Mouse (Mus musculus) splenic B cell, adult 2 months (primary cell): Measurements from ENCODE around the gene Cdh5.
"Not testable (repeated sequence)": the region's sequence is repeated elsewhere in the genome, so short reads cannot be mapped to it uniquely, and the experiment has no call there.

Experiments used
- DNase-seq: peaks from one replicate; pipeline ENCODE4 v3.0.0-alpha.2; 2011; ENCODE audit warnings: low read depth, low spot score
- H3K27me3 ChIP-seq: 2 replicates; pipeline ENCODE4 v1.6.1; 2012; ENCODE audit warnings: mild to moderate bottlenecking, low read length, moderate library complexity, mixed read lengths; ENCODE audit not compliant: control insufficient read depth, poor library complexity, insufficient read depth, severe bottlenecking
- H3K36me3 ChIP-seq: 2 replicates; pipeline ENCODE4 v1.6.1; 2012; ENCODE audit warnings: mild to moderate bottlenecking, low read length, moderate library complexity, mixed read lengths; ENCODE audit not compliant: control insufficient read depth, poor library complexity, insufficient read depth, severe bottlenecking

The Cdh5 gene

GRCm38 (mm10) chr8:104101415-104101814 lies at the start of gene Cdh5:
Gene Cdh5 (plus strand): TSS chr8:104101625.
- DNase-seq: no peak
- H3K36me3 ChIP-seq: no peaks in the 10 kb centered on the region
- H3K27me3 ChIP-seq: no peaks in the 10 kb centered on the region

GRCm38 (mm10) chr8:104059922-104060321 lies 41.5 kb upstream of the Cdh5 start:
- DNase-seq: no peak
- Histone ChIP-seq H3K36me3 (no peaks in the 10 kb centered on the region), H3K27me3 (no peaks in the 10 kb centered on the region; the same call in 1 of the 2 replicates)

GRCm38 (mm10) chr8:104060446-104060845 lies 41.0 kb upstream of the Cdh5 start:
- DNase-seq: no peak
- Histone ChIP-seq H3K36me3 (no peaks in the 10 kb centered on the region), H3K27me3 (no peaks in the 10 kb centered on the region; the same call in 1 of the 2 replicates)

- no peak for DNase-seq
- H3K36me3 ChIP-seq: no peaks in the 10 kb centered on the region
- H3K27me3 ChIP-seq: no peaks in the 10 kb centered on the region; the same call in 1 of the 2 replicates
Observed at GRCm38 (mm10) chr8:104061048-104061988, 40.1 kb upstream of the Cdh5 start.

- H3K27me3 ChIP-seq: no peaks in the 10 kb centered on the region; the same call in 1 of the 2 replicates
- H3K36me3 ChIP-seq: no peaks in the 10 kb centered on the region
- DNase-seq: no peak
Observed at GRCm38 (mm10) chr8:104061989-104062820, 39.2 kb upstream of the Cdh5 start.

- Histone ChIP-seq H3K27me3 (no peaks in the 10 kb centered on the region; the same call in 1 of the 2 replicates), H3K36me3 (no peaks in the 10 kb centered on the region)
- no peak for DNase-seq
Observed at GRCm38 (mm10) chr8:104065223-104065622, 36.2 kb upstream of the Cdh5 start.

DNA sequence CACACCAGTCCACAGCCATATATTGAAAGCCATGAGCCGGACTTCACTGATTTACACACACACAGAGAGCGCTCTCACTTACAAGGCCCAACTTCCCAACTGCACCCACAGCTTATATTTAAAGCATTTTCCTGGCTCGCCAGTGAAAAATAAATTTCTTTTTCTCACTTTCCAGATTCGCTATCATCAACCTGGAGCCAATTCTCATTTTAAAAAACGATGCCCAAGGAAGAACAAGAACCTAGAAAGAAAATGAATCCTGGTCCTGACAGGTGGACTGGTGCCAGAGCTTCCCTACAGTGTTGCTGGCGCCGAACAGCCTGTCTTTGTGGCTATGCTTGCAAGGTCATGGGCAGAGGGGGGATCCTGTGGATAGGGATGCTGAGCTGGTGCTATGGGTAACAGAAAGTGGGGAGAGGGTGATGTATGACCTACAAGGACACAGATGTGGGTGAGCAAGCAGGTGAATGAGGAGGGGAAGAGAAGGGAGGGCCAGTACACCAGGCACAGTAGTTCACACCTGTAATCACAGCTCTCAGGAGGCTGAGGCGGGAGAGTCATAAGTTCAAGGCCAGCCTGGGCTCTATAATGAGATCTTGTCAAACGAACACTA lies 35.4 kb upstream of the Cdh5 start:
- H3K27me3 ChIP-seq: no peaks in the 10 kb centered on the region; the same call in 1 of the 2 replicates
- DNase-seq: no peak
- no peaks in the 10 kb centered on the region for H3K36me3 ChIP-seq

DNA sequence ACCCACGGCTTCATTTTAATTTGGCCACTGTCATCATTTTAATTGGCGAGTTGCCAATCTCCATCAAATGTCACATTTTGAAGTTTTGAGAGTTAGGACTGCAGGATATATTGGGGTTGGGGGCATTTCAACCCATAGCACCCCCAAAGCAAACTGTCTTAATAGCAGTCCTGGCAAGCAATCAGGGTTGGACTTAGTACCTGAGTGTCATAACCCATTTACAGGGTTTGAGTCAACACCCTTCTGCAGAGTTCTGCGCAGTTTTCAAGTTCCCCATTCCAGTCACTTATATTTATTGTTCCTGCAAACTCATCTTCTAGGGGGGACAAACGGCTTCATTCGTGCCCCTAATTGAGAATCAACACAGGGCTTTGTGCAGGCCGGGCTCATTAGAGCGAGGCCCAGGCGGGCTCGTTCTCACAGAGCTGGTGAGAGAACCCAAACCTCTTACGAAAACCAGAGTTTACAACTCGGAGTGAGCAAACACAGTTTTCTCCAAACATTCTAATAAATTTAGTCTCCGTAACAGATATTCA lies 34.0 kb upstream of the Cdh5 start:
- no peaks in the 10 kb centered on the region for H3K36me3 ChIP-seq
- no peaks in the 10 kb centered on the region for H3K27me3 ChIP-seq
- DNase-seq: no peak

GRCm38 (mm10) chr8:104068421-104069035 lies 32.9 kb upstream of the Cdh5 start:
- Histone ChIP-seq H3K27me3 (no peaks in the 10 kb centered on the region), H3K36me3 (no peaks in the 10 kb centered on the region)
- no peak for DNase-seq

DNA sequence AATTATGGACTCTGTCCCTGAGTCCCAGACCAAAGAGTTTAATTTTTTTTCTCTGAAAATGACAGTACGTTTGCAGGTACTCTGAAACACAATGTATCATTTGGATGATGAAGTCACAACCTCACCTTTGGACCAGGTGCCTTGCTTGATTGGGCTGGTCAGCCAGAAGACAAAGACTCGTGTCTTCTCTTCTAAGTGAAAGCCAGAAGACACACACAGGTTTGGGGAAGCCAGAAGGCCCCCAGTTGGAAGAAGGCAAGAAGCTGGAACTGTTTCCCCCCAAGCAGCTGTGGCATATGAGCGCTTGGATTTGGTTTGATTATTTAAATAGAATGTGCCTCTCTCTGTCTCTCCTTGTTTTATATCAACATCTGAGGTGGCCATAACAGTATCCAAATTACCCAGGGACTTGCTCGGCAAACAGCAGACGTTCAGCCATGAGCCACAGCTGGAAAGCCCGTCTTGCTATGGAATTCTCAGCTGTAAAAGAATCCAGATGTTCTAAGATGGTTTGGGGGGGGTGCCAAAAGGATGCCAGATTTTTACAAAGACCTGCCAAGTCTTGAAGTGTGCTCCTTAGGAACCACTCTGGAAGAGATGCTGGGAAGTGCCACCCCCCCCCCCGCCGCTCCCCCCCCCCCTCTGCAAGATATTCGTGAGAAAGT lies 31.1 kb upstream of the Cdh5 start:
- H3K27me3 ChIP-seq, DNase-seq, H3K36me3 ChIP-seq: not testable (repeated sequence)

DNA sequence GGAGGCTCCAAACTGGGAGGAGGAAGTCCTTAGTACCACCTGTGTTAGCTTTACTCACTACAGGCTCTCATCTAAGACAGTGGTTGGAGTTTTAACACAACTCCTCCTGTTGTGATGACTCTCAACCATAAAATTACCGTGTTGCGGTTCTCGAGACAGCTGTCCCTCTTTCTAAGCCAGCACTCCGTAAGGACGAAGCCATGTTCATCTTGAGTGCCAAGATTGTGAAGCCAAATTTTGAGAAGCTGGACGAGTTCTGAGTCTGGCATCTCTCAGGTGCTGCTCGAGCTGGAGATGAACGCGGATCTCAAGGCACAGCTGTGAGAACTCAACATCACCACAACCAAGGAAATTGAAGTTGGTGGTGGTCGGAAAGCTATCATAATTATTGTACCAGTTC lies 30.5 kb upstream of the Cdh5 start:
- no peaks in the 10 kb centered on the region for H3K27me3 ChIP-seq
- H3K36me3 ChIP-seq: no peaks in the 10 kb centered on the region
- DNase-seq: no peak

DNA sequence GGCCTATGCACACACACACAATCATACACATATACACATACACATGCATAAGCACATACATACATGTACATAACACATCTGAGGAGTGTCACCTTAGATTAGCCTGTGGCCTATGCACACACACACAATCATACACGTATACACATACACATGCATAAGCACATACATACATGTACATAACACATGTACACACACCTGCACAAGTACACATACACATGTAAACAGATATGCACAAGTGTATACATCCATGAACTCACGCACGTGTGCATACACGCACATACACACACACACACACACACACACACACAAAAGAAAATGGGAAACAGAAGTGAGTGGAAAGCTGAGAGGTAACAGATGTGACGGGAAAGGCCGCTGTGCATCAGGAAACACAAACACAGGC lies 26.3 kb upstream of the Cdh5 start:
- no peak for DNase-seq
- Histone ChIP-seq H3K27me3 (no peaks in the 10 kb centered on the region), H3K36me3 (no peaks in the 10 kb centered on the region)

DNA sequence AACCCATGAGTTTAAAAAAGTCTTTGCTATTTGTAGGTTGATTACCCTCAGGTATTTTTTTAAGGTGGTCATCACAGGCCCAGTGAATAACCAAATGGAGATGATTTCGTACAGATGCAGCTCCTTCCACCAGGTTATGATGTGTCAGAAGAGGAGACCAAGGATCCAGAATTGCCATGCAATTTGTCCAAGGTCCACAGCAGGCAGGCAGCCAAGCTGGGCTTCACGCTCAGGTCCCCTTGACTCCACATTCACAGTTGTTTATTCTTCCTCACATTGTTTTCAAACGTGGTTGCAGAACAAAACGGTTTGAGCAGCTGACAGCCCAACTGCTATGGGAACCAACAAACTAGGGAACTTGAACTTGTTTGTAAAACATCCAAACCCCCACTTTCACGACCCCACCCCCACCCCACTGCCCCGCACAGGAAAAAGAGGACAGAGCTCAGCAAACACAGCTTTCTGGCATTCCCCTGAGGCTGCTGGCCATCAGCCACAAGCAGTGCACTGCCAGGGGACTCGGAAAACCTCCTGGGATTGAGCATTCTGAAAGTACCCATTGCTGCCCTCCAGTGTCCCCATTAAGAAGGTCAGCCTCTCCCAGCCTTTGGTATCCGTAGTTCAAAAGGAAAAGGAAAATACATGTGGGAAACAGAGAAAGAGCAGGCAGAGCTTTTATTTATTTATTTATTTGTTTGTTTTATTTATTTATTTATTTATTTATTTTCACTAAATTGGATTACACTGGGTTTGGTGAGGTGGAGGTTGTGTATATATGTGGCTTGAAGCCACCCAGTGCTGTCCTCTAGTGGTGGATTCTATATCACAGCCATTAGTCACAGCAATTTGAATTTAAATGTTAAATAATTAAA lies 24.6 kb upstream of the Cdh5 start:
- Histone ChIP-seq H3K36me3 (no peaks in the 10 kb centered on the region), H3K27me3 (no peaks in the 10 kb centered on the region)
- DNase-seq: peak; percentile 31
